Mouse (Mus musculus) lung, adult 2 months (tissue): ENCODE data around the gene Ppp2r5e. TPM values are rescaled to one million over a fixed set of nuclear protein-coding genes. Genes with fewer than 3 reads are reported as not detected.
"Not testable (repeated sequence)": the region's sequence is repeated elsewhere in the genome, so short reads cannot be mapped to it uniquely, and the experiment has no call there.

Experiments
- DNase-seq: peaks from one replicate; pipeline ENCODE4 v3.0.0; 2022
- H3K4me1 ChIP-seq: fragments of 200-500 bp; 2 replicates; pipeline ENCODE4 v1.6.1; 2011; ENCODE audit warnings: low read length; ENCODE audit not compliant: control insufficient read depth, insufficient read depth
- H3K4me3 ChIP-seq: fragments of 200-500 bp; replicated peaks from 2 replicates; pipeline ENCODE3; 2011; ENCODE audit warnings: low read depth, mild to moderate bottlenecking, control low read depth, low read length; ENCODE audit errors: extremely low read depth
- CTCF ChIP-seq: fragments of 200-500 bp; IDR thresholded peaks from 2 replicates; pipeline ENCODE4 v1.5.1; 2011; ENCODE audit warnings: mild to moderate bottlenecking, low read length, control low read depth; ENCODE audit not compliant: insufficient read depth
- POLR2A ChIP-seq: fragments of 200-500 bp; IDR thresholded peaks from 2 replicates; pipeline ENCODE4 v1.6.1; 2011; ENCODE audit warnings: low read depth, mild to moderate bottlenecking, control low read depth, low read length, borderline replicate concordance; ENCODE audit errors: extremely low read depth
- WGBS: fragments of 180-500 bp; shearing (Covaris S2); methylation state at CpG from one replicate; pipeline ENCODE4 v1.1.7; 2018; 5-methylcytosine and 5-hydroxymethylcytosine counted together
- polyA plus RNA-seq: library from polyadenylated mRNA; depleted of rRNA; stranded (reverse); fragments of >200 nt; gene quantifications from 2 replicates; pipeline ENCODE4 v1.2.3, GENCODE M21; 2012

Gene Ppp2r5e
- polyA plus RNA-seq, 1 experiment = 13.8 TPM

GRCm38 (mm10) chr12:75449475-75449966 is 146.5 kb downstream of the Ppp2r5e start:
- WGBS = 16% methylated on average over 6 of the region's 6 CpGs
- no peak overlapping the region for H3K4me3 ChIP-seq
- TF ChIP-seq CTCF = peak; percentile 68
- no peak for TF ChIP-seq POLR2A
- no peak for DNase-seq
- peaks cover 8% of the 10 kb centered on the region; the same call in 1 of the 2 replicates for H3K4me1 ChIP-seq

GRCm38 (mm10) chr12:75448921-75449320 is 147.1 kb downstream of the Ppp2r5e start:
- peak; percentile 44 for DNase-seq
- 22% methylated on average over 5 of the region's 5 CpGs for WGBS
- no peak for TF ChIP-seq POLR2A
- TF ChIP-seq CTCF = no peak
- Histone ChIP-seq H3K4me3 (no peak overlapping the region), H3K4me1 (peaks cover 10% of the 10 kb centered on the region; the same call in 1 of the 2 replicates)

GRCm38 (mm10) chr12:75446245-75446644 is 149.8 kb downstream of the Ppp2r5e start:
- 57% methylated on average over 7 of the region's 7 CpGs for WGBS
- H3K4me1 ChIP-seq = peaks cover 10% of the 10 kb centered on the region; the same call in 1 of the 2 replicates
- no peak overlapping the region for H3K4me3 ChIP-seq
- DNase-seq = no peak
- TF ChIP-seq CTCF (no peak), POLR2A (no peak)

DNA sequence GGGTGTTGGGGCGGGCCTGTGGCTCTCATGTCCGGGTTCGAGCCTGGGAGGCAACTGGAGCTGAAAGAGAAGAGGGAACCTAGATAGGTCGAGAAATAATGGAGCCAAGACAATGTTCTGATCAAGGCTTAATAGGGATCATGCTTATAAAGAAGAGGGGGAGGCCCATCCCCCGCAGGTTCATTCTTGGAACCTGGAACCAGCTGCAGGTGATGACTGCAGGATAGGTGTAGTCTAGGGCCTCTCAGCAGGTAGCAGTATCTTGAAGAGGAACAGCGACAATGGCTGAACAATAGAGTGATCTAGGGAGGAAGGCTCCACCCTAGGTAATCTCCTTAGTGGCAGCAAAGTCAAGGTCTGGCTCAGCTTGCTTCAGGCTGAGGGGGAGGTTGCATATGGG is 163.6 kb downstream of the Ppp2r5e start:
- not testable (repeated sequence) for H3K4me1 ChIP-seq, H3K4me3 ChIP-seq, DNase-seq
- WGBS = 77% methylated on average over 6 of the region's 6 CpGs

GRCm38 (mm10) chr12:75429685-75430396 is 166.2 kb downstream of the Ppp2r5e start:
- 88% methylated on average over 1 of the region's 1 CpGs for WGBS
- H3K4me1 ChIP-seq = no peaks in the 10 kb centered on the region
- TF ChIP-seq CTCF = no peak
- no peak for TF ChIP-seq POLR2A
- H3K4me3 ChIP-seq = no peak overlapping the region
- no peak for DNase-seq

- 90% methylated on average over 6 of the region's 6 CpGs for WGBS
- no peak for TF ChIP-seq POLR2A
- TF ChIP-seq CTCF = no peak
- DNase-seq = no peak
- Histone ChIP-seq H3K4me3 (no peak overlapping the region), H3K4me1 (no peaks in the 10 kb centered on the region; the same call in 1 of the 2 replicates)
These were observed 167.3 kb downstream of the Ppp2r5e start for GRCm38 (mm10) chr12:75428719-75429118.

GRCm38 (mm10) chr12:75425882-75426281 is 170.2 kb downstream of the Ppp2r5e start:
- no peak for DNase-seq
- TF ChIP-seq CTCF = no peak
- no peaks in the 10 kb centered on the region; the same call in 1 of the 2 replicates for H3K4me1 ChIP-seq
- H3K4me3 ChIP-seq = no peak overlapping the region
- whole genome bisulfite sequencing = 71% methylated on average over 7 of the region's 7 CpGs

DNA sequence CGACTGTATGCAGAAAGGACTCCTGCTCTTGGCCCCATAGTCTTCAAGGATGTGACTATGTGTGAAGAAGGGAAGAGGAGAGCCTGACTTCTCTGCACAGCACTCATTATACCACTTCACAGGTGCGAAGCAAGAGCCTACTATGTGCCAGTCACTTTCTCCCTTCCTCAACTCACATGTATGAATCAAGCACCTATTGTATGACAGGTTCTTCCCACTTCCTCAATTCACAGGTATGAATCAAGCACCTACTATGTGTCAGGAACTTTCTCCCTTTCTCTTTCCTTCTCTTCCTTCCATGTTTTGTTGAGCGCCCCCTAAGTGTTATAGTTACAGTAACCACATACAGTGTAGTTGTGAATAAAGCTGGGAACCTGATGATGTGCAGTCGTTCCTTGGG is 171.2 kb downstream of the Ppp2r5e start:
- no peak for DNase-seq
- H3K4me1 ChIP-seq = no peaks in the 10 kb centered on the region; the same call in 1 of the 2 replicates
- 84% methylated on average over 4 of the region's 4 CpGs for WGBS
- no peak overlapping the region for H3K4me3 ChIP-seq
- TF ChIP-seq CTCF (no peak), POLR2A (no peak)

DNA sequence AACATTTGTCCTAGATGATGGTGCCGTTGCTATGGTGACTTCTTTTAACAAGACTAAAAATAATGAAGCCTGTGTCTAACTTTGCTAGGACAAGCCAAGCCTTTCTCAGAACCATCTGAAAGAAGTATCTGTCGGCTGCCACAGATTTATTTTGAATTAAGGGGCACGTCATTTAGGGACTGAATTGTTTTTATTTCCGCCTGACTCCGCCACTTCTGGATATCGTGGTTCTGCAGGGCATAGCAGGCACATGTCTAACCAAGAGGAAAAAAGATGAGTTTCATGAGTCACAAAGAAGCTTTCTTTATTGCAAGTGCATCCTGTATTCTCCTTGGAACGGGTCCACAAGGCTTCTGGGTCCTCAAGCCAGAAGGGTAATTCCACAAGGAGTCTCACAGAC is 171.7 kb downstream of the Ppp2r5e start:
- Histone ChIP-seq H3K4me3 (no peak overlapping the region), H3K4me1 (no peaks in the 10 kb centered on the region; the same call in 1 of the 2 replicates)
- TF ChIP-seq POLR2A (no peak), CTCF (no peak)
- DNase-seq = no peak
- 40% methylated on average over 7 of the region's 7 CpGs for WGBS

DNA sequence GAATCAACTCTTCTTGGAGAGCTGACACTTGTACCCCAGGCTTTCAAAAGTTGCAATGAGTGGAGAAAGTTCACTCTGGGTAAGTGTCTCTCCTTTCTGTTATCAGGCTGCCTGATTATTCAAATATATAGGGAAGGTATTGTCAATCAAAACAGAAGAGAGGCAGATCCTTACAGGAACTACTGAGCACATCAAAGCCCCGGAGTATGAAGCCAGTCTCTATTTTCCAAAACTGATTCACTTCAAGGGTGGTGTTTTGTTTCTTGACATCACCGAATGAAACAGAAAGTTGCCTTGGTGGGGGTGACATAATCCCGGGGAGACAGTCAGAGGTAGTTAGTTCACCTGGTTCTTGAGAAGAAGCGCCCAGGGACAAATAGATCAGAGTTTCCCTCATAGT is 179.4 kb downstream of the Ppp2r5e start, which contains the start of gene Gphb5:
Gphb5 (minus strand) TSS at position 101 of the 400 bp plus-strand sequence.
- peaks cover 4% of the 10 kb centered on the region; the same call in 1 of the 2 replicates for H3K4me1 ChIP-seq
- WGBS = 90% methylated on average over 4 of the region's 4 CpGs
- no peak for DNase-seq
- no peak for TF ChIP-seq CTCF
- no peak for TF ChIP-seq POLR2A
- no peak within 1 kb of the TSS for H3K4me3 ChIP-seq
